ENCODE assay signal across 9 mouse cellular contexts in the genomic region with DNA sequence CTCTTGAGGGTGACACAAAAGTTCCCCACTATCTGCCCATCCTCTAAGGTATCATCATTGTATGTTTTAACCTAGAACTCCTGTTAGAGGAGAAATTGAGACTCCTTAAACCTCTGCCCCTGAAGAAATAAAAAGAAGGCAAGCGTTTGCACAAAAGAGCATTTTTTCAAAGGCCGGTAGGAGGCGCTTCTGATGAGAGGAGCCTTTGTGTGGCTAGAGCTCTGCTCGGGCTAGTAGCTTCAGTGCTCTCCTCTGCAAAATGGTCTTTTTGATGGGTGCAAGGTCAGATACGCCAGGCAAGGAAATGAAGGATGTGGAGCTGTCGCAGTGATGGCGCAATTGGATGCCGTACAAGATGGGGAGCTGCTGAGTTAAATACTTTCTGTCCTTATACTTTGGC.
DNase-seq lines count a peak whose midpoint lies in the region; ATAC-seq lines count a peak whose summit lies in the region.
"Had no signal": no experiment of that assay in that cellular context is flagged by ENCODE, and none has a peak within 500 bp of the region (broad histone marks: within the 10 kb centered on the region; RNA-seq: fewer than 3 reads in every experiment).

No protein-coding gene starts in this region.

- WGBS in heart, embryonic 12.5 days = 29% methylated on average over 8 of the region's 8 CpGs
- WGBS in hindbrain, embryonic 16.5 days = 27% methylated on average over 8 of the region's 8 CpGs

- H3K4me3 ChIP-seq in heart, embryonic 12.5 days = no peak overlapping the region
- no peak overlapping the region for H3K4me3 ChIP-seq in hindbrain, embryonic 16.5 days (ENCODE audit: low read length)
- H3K4me3 ChIP-seq: limb, embryonic 13.5 days had no signal

- H3K36me3 ChIP-seq in heart, embryonic 12.5 days = no peaks in the 10 kb centered on the region
- H3K36me3 ChIP-seq in hindbrain, embryonic 16.5 days (ENCODE audit: control insufficient read depth, insufficient read depth, low read length) = no peaks in the 10 kb centered on the region
- H3K36me3 ChIP-seq: limb, embryonic 13.5 days had no signal

- no peaks in the 10 kb centered on the region for H3K27me3 ChIP-seq in heart, embryonic 12.5 days (replicated peaks)
- no peaks in the 10 kb centered on the region; the same call in 1 of the 2 replicates for H3K27me3 ChIP-seq in hindbrain, embryonic 16.5 days (replicated peaks; ENCODE audit: control insufficient read depth, insufficient read depth, low read length)

- no peak for ATAC-seq in heart, embryonic 12.5 days (ENCODE audit: insufficient number of reproducible peaks, low FRiP score)
- no peak for ATAC-seq in hindbrain, embryonic 16.5 days

- DNase-seq in heart, adult 18-20 months = peak; percentile 24 to 60
- DNase-seq in right cerebral cortex, adult 2 months (ENCODE audit: low spot score in 2 of 2) = peak; percentile 36 to 45
- DNase-seq in right cerebral cortex, postnatal 25 days = no peak
- peak; percentile 28 to 52 for DNase-seq in right cerebral cortex, postnatal 10 days (ENCODE audit: low spot score in 2 of 2)
- no peak for DNase-seq in urinary bladder, adult 2 months (ENCODE audit: low spot score)
- no peak for DNase-seq in cerebellum, postnatal 36 days

- no peaks in the 10 kb centered on the region for H3K9me3 ChIP-seq in heart, embryonic 12.5 days (replicated peaks)
- no peaks in the 10 kb centered on the region for H3K9me3 ChIP-seq in hindbrain, embryonic 16.5 days (ENCODE audit: control insufficient read depth, low read length)
- H3K9me3 ChIP-seq: limb, embryonic 13.5 days had no signal

- H3K9ac ChIP-seq in heart, embryonic 12.5 days = no peak overlapping the region
- H3K9ac ChIP-seq in hindbrain, embryonic 16.5 days (ENCODE audit: low read depth, low read length) = no peak overlapping the region
- H3K9ac ChIP-seq: limb, embryonic 13.5 days had no signal

- H3K4me1 ChIP-seq in heart, embryonic 12.5 days (replicated peaks) = no peaks in the 10 kb centered on the region
- H3K4me1 ChIP-seq in hindbrain, embryonic 16.5 days (ENCODE audit: control insufficient read depth, insufficient read depth, low read depth, low read length) = peaks cover 2% of the 10 kb centered on the region

- H3K4me2 ChIP-seq in heart, embryonic 12.5 days = no peak overlapping the region
- H3K4me2 ChIP-seq in hindbrain, embryonic 16.5 days (ENCODE audit: low read length) = peak overlapping the region; percentile 21; the same call in 1 of the 2 replicates
- H3K4me2 ChIP-seq: limb, embryonic 13.5 days had no signal

- no peak overlapping the region for H3K27ac ChIP-seq in heart, embryonic 12.5 days (ENCODE audit: poor library complexity, severe bottlenecking)
- no peak overlapping the region for H3K27ac ChIP-seq in hindbrain, embryonic 16.5 days (ENCODE audit: low read depth, low read length)
- H3K27ac ChIP-seq: limb, embryonic 13.5 days had no signal

Comparison
In these comparisons a context has a peak if more than half of its experiments do, and no peak if none do; other contexts are left out.
1. DNase-seq: peak in heart, adult 18-20 months (2 of 2), right cerebral cortex, adult 2 months (2 of 2) and right cerebral cortex, postnatal 10 days (2 of 2); none in right cerebral cortex, postnatal 25 days (single experiment), urinary bladder, adult 2 months (single experiment) and cerebellum, postnatal 36 days (0 of 2).